Mouse (Mus musculus): ENCODE measurements around the gene Trnau1ap. TPM values are rescaled to one million over a fixed set of nuclear protein-coding genes. Genes with fewer than 3 reads are reported as not detected.

Gene Trnau1ap
- polyA plus RNA-seq, 1 experiment, result 19.1 TPM

DNA sequence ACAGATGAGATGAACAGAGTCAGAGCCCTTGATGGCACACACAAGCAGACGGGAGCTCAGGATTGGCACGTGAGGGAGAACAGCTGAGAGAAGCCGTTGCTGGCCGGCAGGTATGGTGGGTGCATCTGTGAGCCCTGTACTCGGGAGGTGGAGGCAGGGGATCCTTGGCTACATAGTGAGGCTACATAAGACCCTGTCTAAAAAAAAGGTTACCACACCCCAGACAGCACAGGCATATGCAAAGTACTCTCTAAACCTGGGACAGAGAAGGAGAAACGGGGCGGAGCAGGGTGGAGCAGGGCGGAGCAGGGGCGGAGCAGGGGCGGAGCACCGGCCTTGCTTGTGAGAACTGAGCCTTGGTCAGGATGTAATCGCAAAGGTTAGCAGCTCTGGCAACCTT is 26.8 kb upstream of the Trnau1ap start:
- H3K27me3 ChIP-seq (ENCODE audit: control insufficient read depth, insufficient read depth, low read length), result no peaks in the 10 kb centered on the region
- 41% methylated on average over 12 of the region's 12 CpGs for WGBS
- no peak overlapping the region for H3K4me3 ChIP-seq (replicated peaks; ENCODE audit: insufficient read depth, low read depth, low read length)
- TF ChIP-seq POLR2A (IDR thresholded peaks at IDR 0.05; ENCODE audit: borderline replicate concordance, insufficient read depth, low read length) (no peak), CTCF (IDR thresholded peaks at IDR 0.05; ENCODE audit: borderline replicate concordance, insufficient read depth, low read depth, low read length) (no peak)
- peak; percentile 26 to 36 for DNase-seq
- H3K4me1 ChIP-seq (ENCODE audit: control insufficient read depth, insufficient read depth, low read length), result no peaks in the 10 kb centered on the region
- H3K27ac ChIP-seq (ENCODE audit: insufficient read depth, low read length), result no peak overlapping the region

DNA sequence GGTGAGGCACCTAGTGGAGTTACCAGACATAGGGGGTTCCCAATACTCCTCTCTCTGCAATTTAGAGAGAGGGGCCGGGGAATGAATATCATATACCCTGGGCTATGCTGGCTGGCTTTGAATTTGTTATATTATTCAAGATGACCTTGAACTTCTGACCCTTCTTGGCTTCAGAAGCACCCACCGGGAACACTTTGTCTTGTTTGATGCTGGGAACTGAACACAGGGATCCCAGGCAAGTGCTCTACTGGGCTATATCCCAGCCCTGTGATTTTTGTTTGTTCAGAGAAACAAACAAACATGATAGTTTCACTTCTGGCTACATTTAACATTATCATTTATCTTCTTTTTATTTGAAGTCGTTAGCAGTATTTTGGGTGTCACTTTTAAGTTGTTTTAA is 26.1 kb upstream of the Trnau1ap start:
- TF ChIP-seq POLR2A (IDR thresholded peaks at IDR 0.05; ENCODE audit: borderline replicate concordance, insufficient read depth, low read length), result no peak
- no peak for TF ChIP-seq CTCF (IDR thresholded peaks at IDR 0.05; ENCODE audit: borderline replicate concordance, insufficient read depth, low read depth, low read length)
- 78% methylated on average over 3 of the region's 3 CpGs for WGBS
- no peak overlapping the region for H3K27ac ChIP-seq (ENCODE audit: insufficient read depth, low read length)

DNA sequence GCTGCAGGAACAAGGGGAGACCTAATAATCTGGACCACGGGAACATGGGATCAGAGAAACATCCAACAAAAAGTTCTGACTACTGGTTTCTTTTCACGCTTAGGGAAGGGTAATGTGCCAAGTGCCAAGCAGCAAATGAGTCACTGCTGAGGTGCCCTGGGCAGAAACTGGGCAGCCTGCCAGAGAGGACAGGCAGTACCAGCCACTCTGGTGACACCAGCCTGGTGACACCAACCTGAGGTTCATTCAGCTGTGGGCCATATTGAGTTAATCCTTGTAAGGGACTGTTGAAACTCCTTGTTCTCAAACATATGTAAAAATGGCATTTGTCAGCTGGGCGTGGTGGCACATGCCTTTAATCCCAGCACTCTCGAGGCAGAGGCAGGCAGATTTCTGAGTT is 25.2 kb upstream of the Trnau1ap start:
- H3K27me3 ChIP-seq (ENCODE audit: control insufficient read depth, insufficient read depth, low read length), result no peaks in the 10 kb centered on the region
- no peak overlapping the region for H3K4me3 ChIP-seq (replicated peaks; ENCODE audit: insufficient read depth, low read depth, low read length)
- TF ChIP-seq POLR2A (IDR thresholded peaks at IDR 0.05; ENCODE audit: borderline replicate concordance, insufficient read depth, low read length), result no peak
- no peak for TF ChIP-seq CTCF (IDR thresholded peaks at IDR 0.05; ENCODE audit: borderline replicate concordance, insufficient read depth, low read depth, low read length)
- H3K4me1 ChIP-seq (ENCODE audit: control insufficient read depth, insufficient read depth, low read length), result no peaks in the 10 kb centered on the region
- H3K27ac ChIP-seq (ENCODE audit: insufficient read depth, low read length), result no peak overlapping the region
- WGBS, result 66% methylated on average over 4 of the region's 4 CpGs
- DNase-seq, result peak; percentile 31 to 47

More for the DNA sequence above, 26.1 kb upstream of the Trnau1ap start:
- no peaks in the 10 kb centered on the region for H3K4me1 ChIP-seq (ENCODE audit: control insufficient read depth, insufficient read depth, low read length)
- H3K4me3 ChIP-seq (replicated peaks; ENCODE audit: insufficient read depth, low read depth, low read length), result no peak overlapping the region
- no peaks in the 10 kb centered on the region for H3K27me3 ChIP-seq (ENCODE audit: control insufficient read depth, insufficient read depth, low read length)
- no peak for DNase-seq

DNA sequence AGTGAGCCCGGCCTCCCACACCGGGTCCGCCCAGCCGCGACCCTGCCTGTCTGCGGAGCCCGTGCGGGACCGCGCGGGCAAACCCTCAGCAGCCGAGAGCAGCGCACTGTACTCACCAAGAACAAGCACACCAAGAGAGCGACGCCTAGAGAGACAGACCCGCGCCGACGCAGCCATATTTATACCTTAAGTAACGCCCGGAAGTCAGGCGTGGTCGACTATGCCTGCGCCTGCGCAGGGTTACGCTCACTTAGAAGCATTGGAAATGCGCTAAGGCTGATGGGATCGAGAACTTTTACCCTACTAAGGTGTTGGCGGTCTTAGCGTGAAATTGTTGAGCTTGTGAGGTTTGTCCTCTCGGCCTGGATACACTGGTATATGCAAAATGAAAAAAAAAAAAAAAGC is 24.1 kb upstream of the Trnau1ap start, which contains the start of gene Rcc1:
Gene Rcc1, minus strand, starts transcription at position 125 of the 405 bp plus-strand sequence.
- no peaks in the 10 kb centered on the region for H3K27me3 ChIP-seq (ENCODE audit: control insufficient read depth, insufficient read depth, low read length)
- under 1% methylated on average over 31 of the region's 31 CpGs for WGBS
- TF ChIP-seq POLR2A (IDR thresholded peaks at IDR 0.05; ENCODE audit: borderline replicate concordance, insufficient read depth, low read length) (peak; percentile 95), CTCF (IDR thresholded peaks at IDR 0.05; ENCODE audit: borderline replicate concordance, insufficient read depth, low read depth, low read length) (no peak)
- H3K27ac ChIP-seq (ENCODE audit: insufficient read depth, low read length), result peak within 1 kb of the TSS; percentile 60
- no peaks in the 10 kb centered on the region for H3K4me1 ChIP-seq (ENCODE audit: control insufficient read depth, insufficient read depth, low read length)
- H3K4me3 ChIP-seq (replicated peaks; ENCODE audit: insufficient read depth, low read depth, low read length), result peak within 1 kb of the TSS; percentile 68
- DNase-seq, result peak; percentile 87 to 89

DNA sequence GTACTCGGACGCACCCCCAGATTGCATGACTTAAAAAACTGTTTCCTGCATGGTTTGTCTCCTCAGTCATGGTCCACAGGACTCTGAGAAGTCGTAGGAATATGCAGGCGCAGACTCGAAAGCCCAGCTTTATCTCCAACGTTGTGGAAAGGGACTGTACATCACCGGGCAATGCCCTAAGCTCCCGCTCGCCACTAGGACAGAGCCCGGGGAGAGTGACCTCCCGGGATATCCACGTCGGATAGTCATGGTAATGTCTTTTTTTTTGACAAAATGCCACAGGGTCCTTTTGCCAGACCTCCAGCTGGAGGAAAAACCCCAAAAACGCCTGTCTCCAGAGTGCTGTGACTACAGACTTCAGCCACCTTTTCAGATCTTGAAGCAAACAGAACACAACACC is 23.4 kb upstream of the Trnau1ap start:
- peak; percentile 24 to 37 for DNase-seq
- Histone ChIP-seq H3K27ac (ENCODE audit: insufficient read depth, low read length) (no peak overlapping the region; the same call in 1 of the 2 replicates), H3K4me1 (ENCODE audit: control insufficient read depth, insufficient read depth, low read length) (no peaks in the 10 kb centered on the region), H3K27me3 (ENCODE audit: control insufficient read depth, insufficient read depth, low read length) (no peaks in the 10 kb centered on the region), H3K4me3 (replicated peaks; ENCODE audit: insufficient read depth, low read depth, low read length) (peak overlapping the region; percentile 68)
- under 1% methylated on average over 14 of the region's 14 CpGs for WGBS
- TF ChIP-seq CTCF (IDR thresholded peaks at IDR 0.05; ENCODE audit: borderline replicate concordance, insufficient read depth, low read depth, low read length), result no peak
- TF ChIP-seq POLR2A (IDR thresholded peaks at IDR 0.05; ENCODE audit: borderline replicate concordance, insufficient read depth, low read length), result no peak

DNA sequence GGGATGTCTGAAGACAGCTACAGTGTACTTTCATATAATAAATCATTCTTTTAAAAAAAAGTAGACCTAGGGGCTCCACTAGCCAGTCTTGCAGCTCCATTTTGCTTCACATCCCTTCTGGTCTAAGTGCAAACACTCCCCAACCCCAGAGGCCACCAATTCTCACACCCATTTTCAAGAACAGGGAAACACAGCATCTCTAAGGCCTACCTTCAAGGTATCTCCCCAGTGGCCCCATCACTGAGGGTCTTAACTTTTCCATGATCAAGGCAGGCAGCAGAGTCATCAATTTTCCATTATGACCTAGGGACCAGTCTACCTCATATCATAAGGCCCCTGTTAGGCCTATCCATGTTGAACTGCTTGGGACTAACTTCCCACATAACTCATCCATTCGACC is 22.1 kb upstream of the Trnau1ap start:
- no peak for DNase-seq
- TF ChIP-seq POLR2A (IDR thresholded peaks at IDR 0.05; ENCODE audit: borderline replicate concordance, insufficient read depth, low read length) (no peak), CTCF (IDR thresholded peaks at IDR 0.05; ENCODE audit: borderline replicate concordance, insufficient read depth, low read depth, low read length) (no peak)
- H3K4me1 ChIP-seq (ENCODE audit: control insufficient read depth, insufficient read depth, low read length), result no peaks in the 10 kb centered on the region
- no peak overlapping the region for H3K27ac ChIP-seq (ENCODE audit: insufficient read depth, low read length)
- 49% methylated on average over 1 of the region's 1 CpGs for WGBS
- no peaks in the 10 kb centered on the region for H3K27me3 ChIP-seq (ENCODE audit: control insufficient read depth, insufficient read depth, low read length)
- no peak overlapping the region for H3K4me3 ChIP-seq (replicated peaks; ENCODE audit: insufficient read depth, low read depth, low read length)

DNA sequence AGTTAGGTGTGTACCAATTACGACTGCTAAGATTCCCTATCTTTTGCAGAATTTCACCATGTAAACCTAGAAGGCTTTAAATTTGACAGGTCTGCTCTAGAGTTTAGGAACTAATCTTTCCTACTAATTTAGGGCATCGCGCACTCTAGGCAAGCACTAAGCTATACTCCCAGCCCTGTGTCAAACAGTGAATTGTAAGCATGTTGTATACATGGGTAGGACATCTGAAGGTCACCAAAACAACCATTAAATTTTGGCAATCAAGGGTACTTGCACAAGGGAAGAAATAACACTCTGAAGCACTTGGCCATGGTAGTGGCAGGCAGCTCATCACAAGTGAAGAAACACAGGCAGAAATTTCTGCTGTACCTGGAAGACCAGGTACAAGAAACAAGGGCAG is 21.5 kb upstream of the Trnau1ap start:
- H3K4me3 ChIP-seq (replicated peaks; ENCODE audit: insufficient read depth, low read depth, low read length), result no peak overlapping the region
- no peaks in the 10 kb centered on the region for H3K4me1 ChIP-seq (ENCODE audit: control insufficient read depth, insufficient read depth, low read length)
- no peaks in the 10 kb centered on the region for H3K27me3 ChIP-seq (ENCODE audit: control insufficient read depth, insufficient read depth, low read length)
- DNase-seq, result no peak
- TF ChIP-seq POLR2A (IDR thresholded peaks at IDR 0.05; ENCODE audit: borderline replicate concordance, insufficient read depth, low read length), result no peak
- H3K27ac ChIP-seq (ENCODE audit: insufficient read depth, low read length), result no peak overlapping the region
- 87% methylated on average over 3 of the region's 3 CpGs for WGBS

DNA sequence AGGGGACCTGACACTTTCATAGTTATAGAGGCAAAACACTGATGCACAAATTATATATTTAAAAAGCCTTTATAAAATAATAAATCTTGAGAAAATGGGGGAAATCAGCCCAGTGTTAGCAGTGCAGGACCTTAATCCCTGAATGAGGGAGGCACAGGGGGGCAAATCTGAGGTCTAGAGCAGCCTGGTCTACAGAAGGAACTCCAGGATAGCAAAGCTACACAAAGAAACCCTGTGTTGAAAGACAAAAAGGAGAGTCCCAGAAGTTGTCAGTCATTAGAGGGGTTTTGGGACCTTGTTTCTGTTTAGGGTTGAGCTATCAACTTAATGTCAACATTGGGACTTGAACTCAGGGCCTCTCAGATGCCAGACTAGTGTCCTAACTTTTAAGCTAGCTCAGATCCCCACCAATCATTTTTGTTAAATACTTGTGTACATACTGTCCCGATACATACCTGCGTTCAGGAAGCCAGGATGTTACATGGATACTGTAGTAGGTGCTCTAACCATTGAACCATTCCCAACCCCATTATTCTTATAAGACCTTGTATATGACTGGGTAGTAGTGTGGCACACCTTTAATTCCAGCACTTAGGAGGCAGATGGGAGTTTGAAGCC is 20.9 kb upstream of the Trnau1ap start:
- WGBS, result 52% methylated on average over 2 of the region's 2 CpGs
- Histone ChIP-seq H3K4me3 (replicated peaks; ENCODE audit: insufficient read depth, low read depth, low read length) (no peak overlapping the region), H3K27me3 (ENCODE audit: control insufficient read depth, insufficient read depth, low read length) (no peaks in the 10 kb centered on the region), H3K27ac (ENCODE audit: insufficient read depth, low read length) (no peak overlapping the region), H3K4me1 (ENCODE audit: control insufficient read depth, insufficient read depth, low read length) (no peaks in the 10 kb centered on the region)
- TF ChIP-seq CTCF (IDR thresholded peaks at IDR 0.05; ENCODE audit: borderline replicate concordance, insufficient read depth, low read depth, low read length) (no peak), POLR2A (IDR thresholded peaks at IDR 0.05; ENCODE audit: borderline replicate concordance, insufficient read depth, low read length) (no peak)
- no peak for DNase-seq

All from cerebellum, adult 2 months (tissue).